Mouse (Mus musculus): ENCODE measurements around the gene Ncor2. TPM values are rescaled to one million over a fixed set of nuclear protein-coding genes. Genes with fewer than 3 reads are reported as not detected.

Ncor2 gene
- polyA plus RNA-seq, 1 experiment from 2014 or later, result 25.6 TPM

GRCm38 (mm10) chr5:125113029-125113428 lies 66.0 kb downstream of the Ncor2 start:
- peaks cover 74% of the 10 kb centered on the region for H3K36me3 ChIP-seq (ENCODE audit: poor library complexity, severe bottlenecking)
- ATAC-seq, result peak; percentile 79
- 47% methylated on average over 5 of the region's 5 CpGs for WGBS

GRCm38 (mm10) chr5:125112588-125112987 lies 66.4 kb downstream of the Ncor2 start:
- H3K36me3 ChIP-seq (ENCODE audit: poor library complexity, severe bottlenecking), result peaks cover 74% of the 10 kb centered on the region

More at GRCm38 (mm10) chr5:125113029-125113428, 66.0 kb downstream of the Ncor2 start:
- Histone ChIP-seq H3K4me1 (peaks cover 45% of the 10 kb centered on the region), H3K9ac (peak overlapping the region; percentile 34; the same call in 1 of the 2 replicates), H3K9me3 (replicated peaks) (no peaks in the 10 kb centered on the region; the same call in 1 of the 2 replicates), H3K4me3 (no peak overlapping the region), H3K27me3 (no peaks in the 10 kb centered on the region), H3K27ac (peak overlapping the region; percentile 90), H3K4me2 (no peak overlapping the region)

GRCm38 (mm10) chr5:125111137-125111536 lies 67.9 kb downstream of the Ncor2 start:
- H3K9ac ChIP-seq, result peak overlapping the region; percentile 27; the same call in 1 of the 2 replicates

More at GRCm38 (mm10) chr5:125112588-125112987, 66.4 kb downstream of the Ncor2 start:
- WGBS, result 93% methylated on average over 1 of the region's 1 CpGs
- no peaks in the 10 kb centered on the region for H3K27me3 ChIP-seq
- H3K4me2 ChIP-seq, result no peak overlapping the region
- no peak overlapping the region for H3K4me3 ChIP-seq
- peaks cover 46% of the 10 kb centered on the region for H3K4me1 ChIP-seq
- H3K27ac ChIP-seq, result peak overlapping the region; percentile 90
- H3K9me3 ChIP-seq (replicated peaks), result no peaks in the 10 kb centered on the region; the same call in 1 of the 2 replicates
- peak overlapping the region; percentile 40; the same call in 1 of the 2 replicates for H3K9ac ChIP-seq
- ATAC-seq, result peak; percentile 2; the same call in 1 of the 2 replicates

GRCm38 (mm10) chr5:125110722-125111121 lies 68.3 kb downstream of the Ncor2 start:
- Histone ChIP-seq H3K27me3 (no peaks in the 10 kb centered on the region), H3K9ac (peak overlapping the region; percentile 27; the same call in 1 of the 2 replicates), H3K4me2 (no peak overlapping the region), H3K4me3 (no peak overlapping the region), H3K4me1 (peaks cover 51% of the 10 kb centered on the region), H3K9me3 (replicated peaks) (no peaks in the 10 kb centered on the region; the same call in 1 of the 2 replicates), H3K27ac (peak overlapping the region; percentile 90), H3K36me3 (ENCODE audit: poor library complexity, severe bottlenecking) (peaks cover 72% of the 10 kb centered on the region)
- WGBS, result 48% methylated on average over 3 of the region's 3 CpGs
- ATAC-seq, result peak; percentile 36; the same call in 1 of the 2 replicates

More at GRCm38 (mm10) chr5:125111137-125111536, 67.9 kb downstream of the Ncor2 start:
- H3K4me3 ChIP-seq, result no peak overlapping the region
- peaks cover 51% of the 10 kb centered on the region for H3K4me1 ChIP-seq
- H3K27ac ChIP-seq, result peak overlapping the region; percentile 90
- no peaks in the 10 kb centered on the region for H3K27me3 ChIP-seq
- no peaks in the 10 kb centered on the region; the same call in 1 of the 2 replicates for H3K9me3 ChIP-seq (replicated peaks)
- ATAC-seq, result peak; percentile 54; the same call in 1 of the 2 replicates
- H3K36me3 ChIP-seq (ENCODE audit: poor library complexity, severe bottlenecking), result peaks cover 72% of the 10 kb centered on the region
- no peak overlapping the region for H3K4me2 ChIP-seq
- 61% methylated on average over 6 of the region's 6 CpGs for WGBS

GRCm38 (mm10) chr5:125110196-125110595 lies 68.8 kb downstream of the Ncor2 start:
- no peak for ATAC-seq
- Histone ChIP-seq H3K9me3 (replicated peaks) (no peaks in the 10 kb centered on the region; the same call in 1 of the 2 replicates), H3K27ac (peak overlapping the region; percentile 90; the same call in 1 of the 2 replicates), H3K27me3 (no peaks in the 10 kb centered on the region), H3K36me3 (ENCODE audit: poor library complexity, severe bottlenecking) (peaks cover 72% of the 10 kb centered on the region), H3K4me3 (no peak overlapping the region), H3K4me1 (peaks cover 53% of the 10 kb centered on the region), H3K9ac (no peak overlapping the region), H3K4me2 (no peak overlapping the region)
- WGBS, result 85% methylated on average over 8 of the region's 8 CpGs

- Histone ChIP-seq H3K36me3 (ENCODE audit: poor library complexity, severe bottlenecking) (peaks cover 75% of the 10 kb centered on the region), H3K4me1 (peaks cover 61% of the 10 kb centered on the region), H3K9me3 (replicated peaks) (no peaks in the 10 kb centered on the region), H3K27me3 (no peaks in the 10 kb centered on the region), H3K4me2 (no peak overlapping the region), H3K9ac (no peak overlapping the region), H3K27ac (no peak overlapping the region), H3K4me3 (no peak overlapping the region)
- no peak for ATAC-seq
- whole genome bisulfite sequencing, result 66% methylated on average over 11 of the region's 11 CpGs
Measured at GRCm38 (mm10) chr5:125107011-125107651, 71.9 kb downstream of the Ncor2 start.

- Histone ChIP-seq H3K4me1 (peaks cover 54% of the 10 kb centered on the region), H3K4me2 (no peak overlapping the region), H3K9ac (no peak overlapping the region), H3K9me3 (replicated peaks) (no peaks in the 10 kb centered on the region), H3K27ac (no peak overlapping the region), H3K36me3 (ENCODE audit: poor library complexity, severe bottlenecking) (peaks cover 82% of the 10 kb centered on the region), H3K4me3 (no peak overlapping the region), H3K27me3 (no peaks in the 10 kb centered on the region)
- 93% methylated on average over 16 of the region's 16 CpGs for WGBS
- no peak for ATAC-seq
Measured at GRCm38 (mm10) chr5:125106191-125106590, 72.8 kb downstream of the Ncor2 start.

GRCm38 (mm10) chr5:125104841-125105240 lies 74.2 kb downstream of the Ncor2 start:
- peak overlapping the region; percentile 37; the same call in 1 of the 2 replicates for H3K9ac ChIP-seq
- ATAC-seq, result no peak
- WGBS, result 63% methylated on average over 6 of the region's 6 CpGs
- no peaks in the 10 kb centered on the region for H3K27me3 ChIP-seq
- H3K27ac ChIP-seq, result peak overlapping the region; percentile 19; the same call in 1 of the 2 replicates
- H3K36me3 ChIP-seq (ENCODE audit: poor library complexity, severe bottlenecking), result peaks cover 80% of the 10 kb centered on the region
- peaks cover 41% of the 10 kb centered on the region for H3K4me1 ChIP-seq
- H3K9me3 ChIP-seq (replicated peaks), result no peaks in the 10 kb centered on the region
- no peak overlapping the region for H3K4me3 ChIP-seq
- H3K4me2 ChIP-seq, result no peak overlapping the region

- peak; percentile 56 for ATAC-seq
- Histone ChIP-seq H3K4me3 (no peak overlapping the region), H3K36me3 (ENCODE audit: poor library complexity, severe bottlenecking) (peaks cover 80% of the 10 kb centered on the region), H3K9ac (peak overlapping the region; percentile 45; the same call in 1 of the 2 replicates), H3K27ac (peak overlapping the region; percentile 85), H3K27me3 (no peaks in the 10 kb centered on the region), H3K4me2 (peak overlapping the region; percentile 30), H3K4me1 (peaks cover 41% of the 10 kb centered on the region), H3K9me3 (replicated peaks) (no peaks in the 10 kb centered on the region)
- WGBS, result 28% methylated on average over 6 of the region's 6 CpGs
Measured at GRCm38 (mm10) chr5:125103396-125103795, 75.6 kb downstream of the Ncor2 start.

- Histone ChIP-seq H3K4me3 (no peak overlapping the region), H3K9me3 (replicated peaks) (no peaks in the 10 kb centered on the region), H3K4me2 (peak overlapping the region; percentile 30), H3K4me1 (peaks cover 41% of the 10 kb centered on the region), H3K27ac (peak overlapping the region; percentile 85), H3K27me3 (no peaks in the 10 kb centered on the region), H3K36me3 (ENCODE audit: poor library complexity, severe bottlenecking) (peaks cover 80% of the 10 kb centered on the region), H3K9ac (peak overlapping the region; percentile 45)
- ATAC-seq, result peak; percentile 85
- 14% methylated on average over 7 of the region's 7 CpGs for WGBS
Measured at GRCm38 (mm10) chr5:125102907-125103306, 76.1 kb downstream of the Ncor2 start.

GRCm38 (mm10) chr5:125102352-125102751 lies 76.7 kb downstream of the Ncor2 start:
- H3K27ac ChIP-seq, result peak overlapping the region; percentile 85
- no peak overlapping the region; the same call in 1 of the 2 replicates for H3K4me2 ChIP-seq
- no peak for ATAC-seq
- H3K4me1 ChIP-seq, result peaks cover 37% of the 10 kb centered on the region
- H3K27me3 ChIP-seq, result no peaks in the 10 kb centered on the region
- H3K4me3 ChIP-seq, result no peak overlapping the region
- H3K9me3 ChIP-seq (replicated peaks), result no peaks in the 10 kb centered on the region
- peaks cover 80% of the 10 kb centered on the region for H3K36me3 ChIP-seq (ENCODE audit: poor library complexity, severe bottlenecking)
- WGBS, result 67% methylated on average over 8 of the region's 8 CpGs
- peak overlapping the region; percentile 45 for H3K9ac ChIP-seq

- no peaks in the 10 kb centered on the region for H3K9me3 ChIP-seq (replicated peaks)
- WGBS, result 83% methylated on average over 5 of the region's 5 CpGs
- no peak for ATAC-seq
- peaks cover 30% of the 10 kb centered on the region for H3K4me1 ChIP-seq
- H3K27ac ChIP-seq, result no peak overlapping the region
- H3K4me3 ChIP-seq, result no peak overlapping the region
- H3K9ac ChIP-seq, result no peak overlapping the region
- peaks cover 82% of the 10 kb centered on the region for H3K36me3 ChIP-seq (ENCODE audit: poor library complexity, severe bottlenecking)
- H3K4me2 ChIP-seq, result no peak overlapping the region
- H3K27me3 ChIP-seq, result no peaks in the 10 kb centered on the region
Measured at GRCm38 (mm10) chr5:125099785-125100350, 79.2 kb downstream of the Ncor2 start.
